Mouse (Mus musculus): ENCODE measurements around the gene Cdk6. TPM values are rescaled to one million over a fixed set of nuclear protein-coding genes. Genes with fewer than 3 reads are reported as not detected.
"Not testable (repeated sequence)": the region's sequence is repeated elsewhere in the genome, so short reads cannot be mapped to it uniquely, and the experiment has no call there.

Gene Cdk6
- total RNA-seq, 2 experiments from 2014 or later, result 0.73 to 1.1 TPM

- no peak for DNase-seq (ENCODE audit: low spot score)
These were observed 79.5 kb downstream of the Cdk6 start for GRCm38 (mm10) chr5:3420832-3421228.

- not testable (repeated sequence) for DNase-seq (ENCODE audit: low spot score)
These were observed 91.9 kb downstream of the Cdk6 start for GRCm38 (mm10) chr5:3433131-3433700.

DNA sequence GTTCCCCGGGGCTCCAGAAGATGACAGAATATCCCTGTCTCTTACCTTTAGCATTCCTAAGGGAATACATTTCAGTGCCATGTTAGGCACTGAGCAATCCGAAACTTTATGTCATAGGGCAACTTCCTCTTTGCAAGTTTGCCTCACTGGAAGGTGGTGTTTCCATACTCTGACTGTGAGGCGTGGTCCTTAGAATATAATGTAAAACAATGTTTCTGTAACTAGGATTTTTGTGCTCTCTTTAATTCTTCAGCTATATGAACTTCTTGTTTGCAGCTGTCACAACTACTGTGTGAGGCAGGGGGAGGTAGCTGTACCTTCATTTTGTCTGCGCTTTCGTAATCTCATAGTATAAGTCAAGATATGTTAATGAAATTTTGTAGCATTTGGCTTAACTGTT, 92.8 kb downstream of the Cdk6 start:
- not testable (repeated sequence) for DNase-seq (ENCODE audit: low spot score)

- not testable (repeated sequence) for DNase-seq (ENCODE audit: low spot score)
These were observed 97.2 kb downstream of the Cdk6 start for GRCm38 (mm10) chr5:3438453-3439003.

DNA sequence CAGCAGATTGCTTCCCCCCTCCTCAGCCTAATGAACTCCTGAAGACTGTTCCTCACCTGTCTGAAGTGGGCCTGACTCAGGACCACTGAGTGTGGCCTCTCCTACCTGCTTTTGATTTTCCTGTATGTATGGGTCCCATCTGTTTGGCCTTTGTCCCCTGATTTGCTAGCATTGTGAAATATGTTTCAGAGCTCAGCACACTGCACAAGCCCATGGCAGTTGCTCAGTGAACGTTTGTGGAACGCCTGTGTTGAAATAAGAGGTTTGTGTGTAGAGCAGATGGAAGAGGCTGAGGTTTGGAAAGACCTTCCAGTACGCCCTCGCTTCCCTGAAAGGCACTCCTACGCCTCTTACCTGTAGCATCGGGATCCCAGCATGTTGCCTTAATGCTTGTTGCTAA, 98.1 kb downstream of the Cdk6 start:
- not testable (repeated sequence) for DNase-seq (ENCODE audit: low spot score)

- not testable (repeated sequence) for DNase-seq (ENCODE audit: low spot score)
These were observed 101.2 kb downstream of the Cdk6 start for GRCm38 (mm10) chr5:3442524-3442923.

DNA sequence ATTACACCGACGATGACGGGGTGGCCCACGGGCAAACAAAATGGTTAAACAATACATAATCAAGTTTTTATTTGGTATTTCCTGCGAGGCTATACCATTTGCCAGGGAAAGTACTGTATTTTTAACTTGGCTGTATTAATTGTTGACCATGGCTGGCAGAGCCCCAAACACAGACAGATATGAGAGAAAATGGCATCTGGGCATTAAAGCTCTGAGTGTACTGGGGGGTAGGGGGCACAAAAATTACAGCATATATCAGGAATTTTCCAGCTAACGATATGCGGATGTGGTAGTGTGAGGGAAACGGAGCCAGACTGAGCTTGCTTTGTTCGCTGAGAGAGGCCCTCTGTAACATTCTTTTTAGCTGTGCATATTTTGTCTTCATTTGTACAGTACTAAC, 109.9 kb downstream of the Cdk6 start:
- DNase-seq (ENCODE audit: low spot score), result not testable (repeated sequence)

- DNase-seq (ENCODE audit: low spot score), result not testable (repeated sequence)
These were observed 112.7 kb downstream of the Cdk6 start for GRCm38 (mm10) chr5:3453946-3454345.

DNA sequence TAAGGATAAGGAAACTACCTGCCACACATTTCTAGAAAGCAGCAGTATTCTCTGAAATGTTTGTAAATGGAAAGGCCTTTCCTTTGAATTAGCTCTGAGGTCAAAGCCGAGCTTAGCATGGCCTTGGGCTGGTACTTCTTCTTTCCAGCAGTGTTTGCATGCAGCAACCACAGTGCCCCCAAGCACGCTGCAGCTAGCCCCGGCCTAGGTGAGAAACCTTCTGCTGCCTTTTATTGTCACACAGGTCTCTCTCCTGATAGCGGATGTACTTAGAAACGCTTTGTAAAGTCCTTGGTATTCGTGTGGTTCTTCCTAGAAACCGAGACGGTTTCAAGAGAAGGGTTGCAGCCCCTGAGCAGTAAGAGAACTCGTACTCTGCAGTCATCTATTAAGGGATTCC, 119.6 kb downstream of the Cdk6 start:
- DNase-seq (ENCODE audit: low spot score), result no peak

- DNase-seq (ENCODE audit: low spot score), result no peak
These were observed 120.1 kb downstream of the Cdk6 start for GRCm38 (mm10) chr5:3461401-3461800.

- DNase-seq (ENCODE audit: low spot score), result no peak
These were observed 121.8 kb downstream of the Cdk6 start for GRCm38 (mm10) chr5:3462897-3463757.

- DNase-seq (ENCODE audit: low spot score), result no peak
These were observed 122.5 kb downstream of the Cdk6 start for GRCm38 (mm10) chr5:3463758-3464157.

DNA sequence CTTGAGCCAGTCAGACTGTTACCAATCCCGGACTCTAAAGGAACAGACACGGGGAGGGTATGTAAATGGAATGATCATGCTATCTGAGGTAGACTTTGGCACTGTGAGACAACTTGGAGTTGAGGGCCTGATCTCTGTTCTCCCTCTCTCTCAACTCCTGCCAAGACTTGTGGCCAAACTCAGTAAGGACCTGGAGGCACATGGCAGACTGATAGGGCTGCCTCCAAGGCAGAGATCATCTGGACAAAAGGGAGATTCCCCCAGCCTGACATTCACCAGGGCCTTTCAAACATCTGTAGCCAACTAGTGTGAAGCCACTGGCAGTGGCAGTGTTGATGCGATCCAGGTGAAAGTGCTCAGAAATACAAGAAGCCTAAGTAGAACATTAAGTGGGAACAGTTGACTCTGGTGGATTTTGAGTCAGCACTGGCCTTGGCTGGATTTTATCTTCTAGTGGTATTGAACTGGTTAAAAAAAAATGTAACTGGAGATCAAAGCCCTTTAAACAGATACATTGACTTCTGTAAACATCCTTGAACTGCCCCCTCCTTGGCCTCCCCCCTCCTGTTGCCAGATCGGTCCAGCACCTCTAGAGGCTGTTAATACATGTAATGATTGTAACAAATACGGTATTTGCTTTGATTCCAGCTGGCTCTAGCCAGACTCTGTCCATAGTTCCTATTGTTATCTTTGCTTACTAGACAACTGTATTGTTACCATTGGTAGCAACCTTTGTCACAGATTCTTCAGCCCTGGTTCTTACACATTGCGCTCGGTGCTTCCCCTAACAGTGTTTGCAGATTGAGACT, 125.0 kb downstream of the Cdk6 start:
- no peak for DNase-seq (ENCODE audit: low spot score)

DNA sequence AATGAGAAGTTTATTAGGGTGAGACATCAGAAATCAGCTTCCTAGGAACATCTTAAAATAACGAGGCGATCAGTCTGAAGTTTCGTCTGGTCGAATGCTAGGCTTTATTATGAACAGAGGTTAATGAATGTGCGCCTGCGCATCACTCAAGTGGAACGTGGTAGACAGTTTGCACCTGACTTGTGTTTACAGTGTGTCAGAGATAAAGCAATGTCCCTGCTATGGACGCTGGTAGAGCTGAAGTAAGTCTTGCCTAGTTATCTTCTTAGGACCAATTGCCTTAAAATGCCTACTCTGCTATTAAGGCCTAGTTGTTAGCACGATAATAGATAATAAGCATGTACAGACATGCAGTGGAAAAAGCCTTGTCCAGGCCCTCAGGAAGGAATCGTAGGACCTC, 129.6 kb downstream of the Cdk6 start:
- no peak for DNase-seq (ENCODE audit: low spot score)

- DNase-seq (ENCODE audit: low spot score), result no peak
These were observed 131.2 kb downstream of the Cdk6 start for GRCm38 (mm10) chr5:3472311-3473156.

- no peak for DNase-seq (ENCODE audit: low spot score)
These were observed 136.4 kb downstream of the Cdk6 start for GRCm38 (mm10) chr5:3477711-3478110.

GRCm38 (mm10) chr5:3478216-3478615, 136.9 kb downstream of the Cdk6 start:
- DNase-seq (ENCODE audit: low spot score), result no peak

- DNase-seq (ENCODE audit: low spot score), result no peak
These were observed 137.9 kb downstream of the Cdk6 start for GRCm38 (mm10) chr5:3479016-3479795.

- DNase-seq (ENCODE audit: low spot score), result no peak
These were observed 139.5 kb downstream of the Cdk6 start for GRCm38 (mm10) chr5:3480637-3481395.

All from gastrocnemius, adult 18-20 months (tissue).